13 mouse cellular contexts compared by ENCODE assay signal in genomic region chr11:117946195-117946979, GRCm38 (mm10). TPM values are rescaled to one million over a fixed set of nuclear protein-coding genes. Genes with fewer than 3 reads are reported as not detected.
DNase-seq lines count a peak whose midpoint lies in the region; ATAC-seq and TF ChIP-seq lines count a peak whose summit lies in the region.
"Had no signal": no experiment of that assay in that cellular context is flagged by ENCODE, and none has a peak within 500 bp of the region (broad histone marks: within the 10 kb centered on the region; RNA-seq: fewer than 3 reads in every experiment).

No protein-coding gene starts in this region.

- H3K79me2 ChIP-seq in liver, adult 2 months (ENCODE audit: control insufficient read depth, insufficient read depth, low read length), result no peaks in the 10 kb centered on the region

- 83% methylated on average over 11 of the region's 11 CpGs for WGBS in liver, adult 2 months
- WGBS in liver, embryonic 11.5 days, result 63% methylated on average over 11 of the region's 11 CpGs
- WGBS in limb, embryonic 12.5 days, result 59% methylated on average over 11 of the region's 11 CpGs
- 85% methylated on average over 11 of the region's 11 CpGs for WGBS in hindbrain, embryonic 16.5 days

- no peak overlapping the region for H3K27ac ChIP-seq in liver, adult 2 months (replicated peaks; ENCODE audit: insufficient read depth, low read depth, low read length)
- no peak overlapping the region for H3K27ac ChIP-seq in liver, embryonic 11.5 days (ENCODE audit: low read depth, low read length)
- H3K27ac ChIP-seq in bone marrow macrophage, adult 2 months (ENCODE audit: insufficient read depth, low read depth, low read length), result peak overlapping the region; percentile 95
- H3K27ac ChIP-seq in limb, embryonic 12.5 days, result 0 out of 2 replicates have a peak overlapping the region, but pooled peaks have one; percentile 41
- H3K27ac ChIP-seq in hindbrain, embryonic 16.5 days (ENCODE audit: low read depth, low read length), result no peak overlapping the region
- H3K27ac ChIP-seq: lung, embryonic 15.5 days; neural tube, embryonic 12.5 days had no signal

- no peaks in the 10 kb centered on the region for H3K36me3 ChIP-seq in liver, adult 2 months (ENCODE audit: control insufficient read depth, insufficient read depth, low read length)
- H3K36me3 ChIP-seq in liver, embryonic 11.5 days (ENCODE audit: control insufficient read depth, insufficient read depth, low read length), result no peaks in the 10 kb centered on the region
- H3K36me3 ChIP-seq in limb, embryonic 12.5 days, result no peaks in the 10 kb centered on the region
- no peaks in the 10 kb centered on the region for H3K36me3 ChIP-seq in hindbrain, embryonic 16.5 days (ENCODE audit: control insufficient read depth, insufficient read depth, low read length)
- H3K36me3 ChIP-seq: G1E; lung, embryonic 15.5 days; neural tube, embryonic 12.5 days had no signal

- no peak overlapping the region for H3K9ac ChIP-seq in liver, adult 2 months (ENCODE audit: low read depth, low read length)
- no peak overlapping the region for H3K9ac ChIP-seq in liver, embryonic 11.5 days (ENCODE audit: low read depth, low read length)
- no peak overlapping the region for H3K9ac ChIP-seq in limb, embryonic 12.5 days (replicated peaks)
- no peak overlapping the region for H3K9ac ChIP-seq in hindbrain, embryonic 16.5 days (ENCODE audit: low read depth, low read length)
- H3K9ac ChIP-seq: lung, embryonic 15.5 days; neural tube, embryonic 12.5 days had no signal

- H3K9me3 ChIP-seq in liver, embryonic 11.5 days (ENCODE audit: control insufficient read depth, low read length), result no peaks in the 10 kb centered on the region
- no peaks in the 10 kb centered on the region for H3K9me3 ChIP-seq in limb, embryonic 12.5 days
- no peaks in the 10 kb centered on the region for H3K9me3 ChIP-seq in hindbrain, embryonic 16.5 days (ENCODE audit: control insufficient read depth, low read length)
- H3K9me3 ChIP-seq: G1E; lung, embryonic 15.5 days; neural tube, embryonic 12.5 days had no signal

- TF ChIP-seq POLR2A in liver, adult 2 months (IDR thresholded peaks at IDR 0.05; ENCODE audit: extremely low read depth, insufficient read depth, low read length), result no peak
- no peak for TF ChIP-seq POLR2A in bone marrow macrophage, adult 2 months (IDR thresholded peaks at IDR 0.05; ENCODE audit: borderline replicate concordance, low read depth, low read length)

- peaks cover 5% of the 10 kb centered on the region; the same call in 1 of the 2 replicates for H3K4me1 ChIP-seq in liver, adult 2 months (ENCODE audit: control insufficient read depth, insufficient read depth, low read length)
- peaks cover 5% of the 10 kb centered on the region for H3K4me1 ChIP-seq in liver, embryonic 11.5 days (replicated peaks; ENCODE audit: control insufficient read depth, insufficient read depth, low read length)
- peaks cover 50% of the 10 kb centered on the region for H3K4me1 ChIP-seq in bone marrow macrophage, adult 2 months (ENCODE audit: control insufficient read depth, insufficient read depth, low read length)
- peaks cover 18% of the 10 kb centered on the region for H3K4me1 ChIP-seq in limb, embryonic 12.5 days (replicated peaks)
- H3K4me1 ChIP-seq in hindbrain, embryonic 16.5 days (ENCODE audit: control insufficient read depth, insufficient read depth, low read depth, low read length), result peaks cover 7% of the 10 kb centered on the region

- DNase-seq in liver, adult 2 months (ENCODE audit: extremely low read depth, low read depth, low spot score), result peak; percentile 33
- DNase-seq in liver, embryonic 11.5 days (ENCODE audit: low spot score), result no peak
- peak; percentile 26 to 61 for DNase-seq in spleen, postnatal 10 days (ENCODE audit: low spot score in 2 of 2)
- no peak for DNase-seq in urinary bladder, postnatal 36 days (ENCODE audit: low spot score in 2 of 2)
- DNase-seq: cerebellum, postnatal 10 days; thymus, adult 2 months had no signal

- no peaks in the 10 kb centered on the region for H3K27me3 ChIP-seq in liver, adult 2 months (ENCODE audit: control insufficient read depth, insufficient read depth, low read length)
- peaks cover 20% of the 10 kb centered on the region for H3K27me3 ChIP-seq in liver, embryonic 11.5 days (replicated peaks; ENCODE audit: control insufficient read depth, insufficient read depth, low read length)
- H3K27me3 ChIP-seq in limb, embryonic 12.5 days, result peaks cover 22% of the 10 kb centered on the region
- H3K27me3 ChIP-seq in hindbrain, embryonic 16.5 days (replicated peaks; ENCODE audit: control insufficient read depth, insufficient read depth, low read length), result peaks cover 5% of the 10 kb centered on the region; the same call in 1 of the 2 replicates
- H3K27me3 ChIP-seq: lung, embryonic 15.5 days had no signal

- TF ChIP-seq CTCF in liver, adult 2 months (IDR thresholded peaks at IDR 0.05; ENCODE audit: low read depth, low read length), result no peak
- no peak for TF ChIP-seq CTCF in bone marrow macrophage, adult 2 months (IDR thresholded peaks at IDR 0.05; ENCODE audit: low read depth, low read length)

- H3K4me2 ChIP-seq in liver, embryonic 11.5 days, result no peak overlapping the region
- no peak overlapping the region for H3K4me2 ChIP-seq in limb, embryonic 12.5 days
- H3K4me2 ChIP-seq in hindbrain, embryonic 16.5 days (ENCODE audit: low read length), result no peak overlapping the region
- H3K4me2 ChIP-seq: lung, embryonic 15.5 days; neural tube, embryonic 12.5 days had no signal

- no peak for ATAC-seq in liver, embryonic 11.5 days (replicated peaks; ENCODE audit: low FRiP score)
- no peak for ATAC-seq in limb, embryonic 12.5 days (ENCODE audit: insufficient number of reproducible peaks, insufficient read depth, low FRiP score, low TSS enrichment, low read depth)
- no peak for ATAC-seq in hindbrain, embryonic 16.5 days

- H3K4me3 ChIP-seq in liver, adult 2 months (ENCODE audit: insufficient read depth, low read depth, low read length), result no peak overlapping the region
- no peak overlapping the region for H3K4me3 ChIP-seq in liver, embryonic 11.5 days (ENCODE audit: low read depth, low read length)
- peak overlapping the region; percentile 37 for H3K4me3 ChIP-seq in bone marrow macrophage, adult 2 months (ENCODE audit: insufficient read depth, low read length)
- no peak overlapping the region for H3K4me3 ChIP-seq in limb, embryonic 12.5 days (replicated peaks)
- H3K4me3 ChIP-seq in hindbrain, embryonic 16.5 days (ENCODE audit: low read length), result no peak overlapping the region
- H3K4me3 ChIP-seq: erythroblast, embryonic 14.5 days; lung, embryonic 15.5 days; neural tube, embryonic 12.5 days had no signal

RNA-seq across cellular contexts. Expression of gene Socs3, which starts 23.5 kb away (rescaled TPM):
- 2.0 and 2.4 TPM in 2 replicates for total RNA-seq in liver, adult 2 months (2014; rRNA removed)
- polyA plus RNA-seq in liver, adult 2 months (2012; rRNA removed), result 4.0 and 7.5 TPM in 2 replicates
- polyA plus RNA-seq in liver, embryonic 11.5 days (2014; fragmentation: Nextera tagmentation; extraction: Ambion mirVana), result 3.7 and 4.6 TPM in 2 replicates
- polyA plus RNA-seq in bone marrow macrophage, adult 2 months (2012; ENCODE audit: insufficient read depth, insufficient read length, missing spikeins), result 6.9 and 7.1 TPM in 2 replicates
- polyA plus RNA-seq in limb, embryonic 12.5 days (2016; fragmentation: Nextera tagmentation; extraction: Ambion mirVana), result 14.9 and 16.4 TPM in 2 replicates
- polyA plus RNA-seq in hindbrain, embryonic 16.5 days (2015; fragmentation: Nextera tagmentation; extraction: Ambion mirVana), result 7.5 and 8.9 TPM in 2 replicates

RNA-seq across cellular contexts. Expression of gene Pgs1, which starts 39.7 kb away (rescaled TPM):
- 4.7 and 5.0 TPM in 2 replicates for total RNA-seq in liver, adult 2 months (2014; rRNA removed)
- polyA plus RNA-seq in liver, adult 2 months (2012; rRNA removed), result 17.8 and 22.1 TPM in 2 replicates
- polyA plus RNA-seq in liver, embryonic 11.5 days (2014; fragmentation: Nextera tagmentation; extraction: Ambion mirVana), result 31.5 and 31.9 TPM in 2 replicates
- 35.4 and 37.1 TPM in 2 replicates for polyA plus RNA-seq in bone marrow macrophage, adult 2 months (2012; ENCODE audit: insufficient read depth, insufficient read length, missing spikeins)
- polyA plus RNA-seq in limb, embryonic 12.5 days (2016; fragmentation: Nextera tagmentation; extraction: Ambion mirVana), result 40.7 and 43.1 TPM in 2 replicates
- 67.3 and 68.4 TPM in 2 replicates for polyA plus RNA-seq in hindbrain, embryonic 16.5 days (2015; fragmentation: Nextera tagmentation; extraction: Ambion mirVana)

Comparison
In these comparisons a context has a peak if more than half of its experiments do, and no peak if none do; other contexts are left out.
1. DNase-seq: peak in liver, adult 2 months (single experiment) and spleen, postnatal 10 days (2 of 2); none in liver, embryonic 11.5 days (single experiment) and urinary bladder, postnatal 36 days (0 of 2).
2. H3K27ac ChIP-seq: peak in bone marrow macrophage, adult 2 months (single experiment) and limb, embryonic 12.5 days (single experiment); none in liver, adult 2 months (single experiment), liver, embryonic 11.5 days (single experiment) and hindbrain, embryonic 16.5 days (single experiment).